Mouse (Mus musculus) erythroblast, embryonic 14.5 days (primary cell): ENCODE results near the gene Abt1.

Source experiments
- GATA1 ChIP-seq: IDR thresholded peaks from 2 replicates; pipeline ENCODE4 v1.6.1; 2012; ENCODE audit warnings: low read length, inconsistent platforms, mixed read lengths
- TAL1 ChIP-seq: IDR thresholded peaks from 3 replicates; pipeline ENCODE4 v1.6.1; 2012; ENCODE audit warnings: low read length, inconsistent platforms, mixed read lengths

DNA sequence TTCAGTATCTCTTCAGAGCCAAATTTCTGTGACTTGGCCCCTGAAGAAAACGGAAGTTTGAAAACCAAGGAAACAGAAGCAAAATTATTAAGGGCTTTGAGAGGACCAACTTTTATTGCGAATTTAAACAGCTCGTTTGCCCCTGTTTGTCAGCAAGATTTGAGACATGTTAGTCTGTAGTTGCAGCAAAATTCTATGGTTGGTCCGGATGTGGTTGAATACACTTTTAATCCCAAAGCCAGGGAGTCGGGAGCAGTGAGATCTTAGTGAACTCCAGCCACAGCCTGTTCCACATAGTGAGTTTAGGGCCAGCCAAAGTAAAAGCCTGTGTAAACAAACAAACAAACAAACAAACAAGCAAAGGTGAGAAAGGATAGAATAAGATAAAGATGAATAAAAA, 9.5 kb upstream of the Abt1 start:
- TF ChIP-seq GATA1 (no peak), TAL1 (no peak)
